Mouse (Mus musculus): Measurements from ENCODE around the gene Zfp84. TPM values are rescaled to one million over a fixed set of nuclear protein-coding genes. Genes with fewer than 3 reads are reported as not detected.

The Zfp84 gene
- 1 to 10 TPM; 7.7 to 8.3 TPM for total RNA-seq (2023)

GRCm38 (mm10) chr7:29768090-29768900, at the start of gene Zfp84:
Zfp84 (plus strand) TSS chr7:29768552.

GRCm38 (mm10) chr7:29726860-29727259, 41.5 kb upstream of the Zfp84 start, which contains the start of gene Catsperg2:
Catsperg2 (minus strand) TSS chr7:29727032.

GRCm38 (mm10) chr7:29783871-29784551, 15.7 kb downstream of the Zfp84 start, which contains the start of gene Zfp30:
Zfp30 (plus strand) TSS chr7:29783998.

DNA sequence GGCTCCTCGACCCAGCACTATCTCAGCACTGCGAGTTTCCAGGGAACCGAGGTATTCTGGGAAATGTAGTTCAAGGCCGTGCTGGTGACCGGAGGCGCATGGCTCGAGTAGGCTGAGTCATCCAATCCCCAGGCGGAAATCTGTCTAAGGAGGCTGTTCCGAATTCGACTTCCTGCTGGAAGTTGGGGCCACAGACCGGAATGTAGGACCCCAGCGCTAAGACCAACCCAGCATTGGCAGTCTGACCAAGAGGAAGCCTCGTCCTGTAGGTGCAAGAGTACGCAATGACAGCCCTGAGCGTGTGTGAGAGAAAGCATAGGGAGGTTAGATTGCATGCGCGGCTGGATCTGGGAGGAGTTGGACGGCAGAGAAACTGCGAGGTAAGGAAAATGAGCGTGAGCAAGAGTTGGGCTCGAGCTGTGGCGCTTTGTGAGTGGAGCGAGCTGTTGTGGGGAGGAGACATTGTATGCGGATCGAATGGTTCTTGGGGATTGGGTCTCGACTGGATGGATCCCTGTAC, 47.6 kb downstream of the Zfp84 start, which contains the start of gene Zfp790:
TSS of gene Zfp790 (plus strand) at position 205 of the 520 bp plus-strand sequence.

Other genes starting within 250 kb of the Zfp84 start
- gene Sipa1l3, start 249.9 kb upstream of the Zfp84 start, total RNA-seq (2023) = 10 to 100 TPM; 33.5 to 36.3 TPM
- not detected for gene Catsperg2, start 41.5 kb upstream of the Zfp84 start, total RNA-seq (2023)
- not detected for gene Zfp30, start 15.4 kb downstream of the Zfp84 start, total RNA-seq (2023)
- 1 to 10 TPM; 6.8 to 7.1 TPM for gene Zfp790, start 47.6 kb downstream of the Zfp84 start, total RNA-seq (2023)
- gene Zfp940, start 85.1 kb downstream of the Zfp84 start, total RNA-seq (2023) = 1 to 10 TPM in 1 of 2 experiments, under 1 TPM in 1; 0.38 to 1.6 TPM
- 1 to 10 TPM; 1.9 to 3.0 TPM for gene Zfp420, start 91.4 kb downstream of the Zfp84 start, total RNA-seq (2023)
- 1 to 10 TPM; 2.1 to 2.5 TPM for gene Zfp27, start 138.0 kb downstream of the Zfp84 start, total RNA-seq (2023)
- under 1 TPM; 0.46 to 0.99 TPM for gene Zfp383, start 139.7 kb downstream of the Zfp84 start, total RNA-seq (2023)
- gene Zfp74, start 185.5 kb downstream of the Zfp84 start, total RNA-seq (2023) = 1 to 10 TPM; 3.4 to 3.7 TPM
- 10 to 100 TPM; 13.3 to 16.3 TPM for gene Zfp568, start 215.4 kb downstream of the Zfp84 start, total RNA-seq (2023)

Data from neutrophil, adult 83 days (primary cell).